In the genomic region with DNA sequence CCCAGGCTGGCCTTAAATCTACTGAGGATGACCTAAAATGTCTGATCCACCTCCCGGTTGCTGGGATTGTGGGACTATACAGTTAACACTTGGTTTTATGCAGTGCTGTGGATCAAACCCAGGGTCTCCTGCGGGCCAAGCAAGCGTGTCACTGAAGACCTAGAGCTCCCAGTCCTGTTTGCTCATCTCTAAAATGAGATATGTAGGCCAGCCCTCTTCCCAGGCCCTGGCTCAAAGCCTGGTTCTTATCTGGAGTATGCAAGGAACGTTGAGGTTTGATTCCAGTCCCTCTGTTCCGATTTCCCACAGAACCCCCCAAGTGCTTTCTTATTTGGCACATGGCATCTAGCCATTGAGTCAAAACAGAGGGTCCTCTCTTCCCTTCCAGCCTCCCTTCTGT, we compare ENCODE assay signal across 9 mouse cellular contexts.
A peak's percentile ranks its signal among the peaks of the same experiment; 100 is the strongest.
DNase-seq lines count a peak whose midpoint lies in the region; ATAC-seq and TF ChIP-seq lines count a peak whose summit lies in the region.
"Had no signal": no experiment of that assay in that cellular context is flagged by ENCODE, and none has a peak within 500 bp of the region (broad histone marks: within the 10 kb centered on the region; RNA-seq: fewer than 3 reads in every experiment).

No protein-coding gene starts in this region.

- TF ChIP-seq CTCF in kidney, adult 2 months (conservative IDR thresholded peaks at IDR 0.05; ENCODE audit: insufficient read depth, insufficient read length, low read depth, low read length): no peak

- H3K36me3 ChIP-seq in kidney, adult 2 months (ENCODE audit: control insufficient read depth, insufficient read depth, low read length): no peaks in the 10 kb centered on the region
- no peaks in the 10 kb centered on the region for H3K36me3 ChIP-seq in limb, embryonic 10.5 days

- H3K27me3 ChIP-seq in kidney, adult 2 months (replicated peaks; ENCODE audit: control insufficient read depth, insufficient read depth, low read length): no peaks in the 10 kb centered on the region
- 0 out of 2 replicates have a peak, but pooled peaks cover 3% of the 10 kb centered on the region for H3K27me3 ChIP-seq in limb, embryonic 10.5 days (ENCODE audit: low read depth, poor library complexity, severe bottlenecking)

- no peak overlapping the region for H3K27ac ChIP-seq in kidney, adult 2 months (ENCODE audit: insufficient read depth, low read depth, low read length)
- H3K27ac ChIP-seq in limb, embryonic 10.5 days: peak overlapping the region; percentile 90; the same call in 1 of the 2 replicates

- WGBS in kidney, adult 2 months: 82% methylated on average over 5 of the region's 5 CpGs
- WGBS in limb, embryonic 10.5 days: 94% methylated on average over 5 of the region's 5 CpGs

- ATAC-seq in erythroblast, adult 5-6 weeks (replicated peaks; ENCODE audit: low FRiP score, poor library complexity, severe bottlenecking): 0 out of 2 replicates have a peak, but pooled peaks have one; percentile 34
- peak; percentile 29 for ATAC-seq in megakaryocyte progenitor cell, adult 5-6 weeks (replicated peaks; ENCODE audit: poor library complexity)

- peak; percentile 8 for DNase-seq in kidney, adult 2 months
- no peak for DNase-seq in kidney, adult 18-20 months
- DNase-seq in limb, embryonic 10.5 days (ENCODE audit: low spot score): no peak
- DNase-seq in layer of hippocampus, adult 9-11 months: no peak
- DNase-seq in B cell, adult 2 months: no peak
- no peak for DNase-seq in urinary bladder, postnatal 10 days (ENCODE audit: low spot score)
- DNase-seq: spleen, adult 18-20 months had no signal

- no peak for TF ChIP-seq POLR2A in kidney, adult 2 months (IDR thresholded peaks at IDR 0.05; ENCODE audit: low read depth, low read length)

- H3K9me3 ChIP-seq in limb, embryonic 10.5 days (replicated peaks): no peaks in the 10 kb centered on the region

- H3K4me3 ChIP-seq in kidney, adult 2 months (ENCODE audit: insufficient read depth, low read depth, low read length): no peak overlapping the region
- H3K4me3 ChIP-seq in limb, embryonic 10.5 days: no peak overlapping the region; the same call in 1 of the 2 replicates

- H3K4me1 ChIP-seq in kidney, adult 2 months (ENCODE audit: control insufficient read depth, insufficient read depth, low read length): no peaks in the 10 kb centered on the region
- H3K4me1 ChIP-seq in limb, embryonic 10.5 days: peaks cover 35% of the 10 kb centered on the region
